Mouse (Mus musculus): Measurements from ENCODE around the gene Mepe. TPM values are rescaled to one million over a fixed set of nuclear protein-coding genes. Genes with fewer than 3 reads are reported as not detected.

Gene Mepe
- polyA plus RNA-seq (2016; fragmentation: Nextera tagmentation; extraction: Ambion mirVana) = not detected in 2 replicates

GRCm38 (mm10) chr5:104325029-104325428 lies at the start of gene Mepe:
Gene Mepe (plus strand): TSS chr5:104325329.
- no peak within 1 kb of the TSS for H3K4me3 ChIP-seq
- H3K4me1 ChIP-seq = no peaks in the 10 kb centered on the region
- no peak within 1 kb of the TSS for H3K27ac ChIP-seq
- DNase-seq (ENCODE audit: extremely low spot score, low spot score) = no peak
- no peaks in the 10 kb centered on the region for H3K9me3 ChIP-seq
- no peaks in the 10 kb centered on the region for H3K27me3 ChIP-seq (ENCODE audit: poor library complexity, severe bottlenecking)
- no peaks in the 10 kb centered on the region for H3K36me3 ChIP-seq (replicated peaks)
- 90% methylated on average over 6 of the region's 6 CpGs for whole genome bisulfite sequencing

GRCm38 (mm10) chr5:104294201-104294600 lies 30.9 kb upstream of the Mepe start:
- Histone ChIP-seq H3K9me3 (no peaks in the 10 kb centered on the region), H3K27ac (no peak overlapping the region), H3K27me3 (ENCODE audit: poor library complexity, severe bottlenecking) (no peaks in the 10 kb centered on the region), H3K4me1 (no peaks in the 10 kb centered on the region; the same call in 1 of the 2 replicates), H3K4me3 (no peak overlapping the region), H3K36me3 (replicated peaks) (no peaks in the 10 kb centered on the region)
- 77% methylated on average over 6 of the region's 6 CpGs for WGBS
- no peak for DNase-seq (ENCODE audit: extremely low spot score, low spot score)

- Histone ChIP-seq H3K27ac (no peak within 1 kb of the TSS), H3K9me3 (no peaks in the 10 kb centered on the region), H3K36me3 (replicated peaks) (no peaks in the 10 kb centered on the region), H3K4me1 (no peaks in the 10 kb centered on the region), H3K27me3 (ENCODE audit: poor library complexity, severe bottlenecking) (no peaks in the 10 kb centered on the region), H3K4me3 (no peak within 1 kb of the TSS)
- DNase-seq (ENCODE audit: extremely low spot score, low spot score) = no peak
- 82% methylated on average over 6 of the region's 6 CpGs for WGBS
Measured at GRCm38 (mm10) chr5:104298994-104299393, 26.1 kb upstream of the Mepe start, which contains the start of gene Ibsp. Gene Ibsp (plus strand): TSS chr5:104299171.

GRCm38 (mm10) chr5:104314073-104314472 lies 11.1 kb upstream of the Mepe start:
- DNase-seq (ENCODE audit: extremely low spot score, low spot score) = no peak
- Histone ChIP-seq H3K9me3 (no peaks in the 10 kb centered on the region), H3K27ac (no peak overlapping the region), H3K4me1 (no peaks in the 10 kb centered on the region), H3K36me3 (replicated peaks) (no peaks in the 10 kb centered on the region), H3K27me3 (ENCODE audit: poor library complexity, severe bottlenecking) (no peaks in the 10 kb centered on the region), H3K4me3 (no peak overlapping the region)
- WGBS = 75% methylated on average over 1 of the region's 1 CpGs

GRCm38 (mm10) chr5:104326884-104327283 lies 1.8 kb downstream of the Mepe start:
- DNase-seq (ENCODE audit: extremely low spot score, low spot score) = no peak
- no peak overlapping the region for H3K27ac ChIP-seq
- no peaks in the 10 kb centered on the region for H3K4me1 ChIP-seq
- H3K4me3 ChIP-seq = no peak overlapping the region
- no peaks in the 10 kb centered on the region for H3K36me3 ChIP-seq (replicated peaks)
- H3K27me3 ChIP-seq (ENCODE audit: poor library complexity, severe bottlenecking) = no peaks in the 10 kb centered on the region
- 84% methylated on average over 4 of the region's 4 CpGs for WGBS
- no peaks in the 10 kb centered on the region for H3K9me3 ChIP-seq

GRCm38 (mm10) chr5:104327389-104327788 lies 2.3 kb downstream of the Mepe start:
- H3K36me3 ChIP-seq (replicated peaks) = no peaks in the 10 kb centered on the region
- no peaks in the 10 kb centered on the region for H3K27me3 ChIP-seq (ENCODE audit: poor library complexity, severe bottlenecking)
- DNase-seq (ENCODE audit: extremely low spot score, low spot score) = no peak
- 86% methylated on average over 8 of the region's 8 CpGs for WGBS
- no peaks in the 10 kb centered on the region for H3K4me1 ChIP-seq
- no peak overlapping the region for H3K4me3 ChIP-seq
- no peak overlapping the region for H3K27ac ChIP-seq
- H3K9me3 ChIP-seq = no peaks in the 10 kb centered on the region

GRCm38 (mm10) chr5:104327876-104328275 lies 2.7 kb downstream of the Mepe start:
- no peaks in the 10 kb centered on the region for H3K9me3 ChIP-seq
- DNase-seq (ENCODE audit: extremely low spot score, low spot score) = no peak
- no peak overlapping the region for H3K27ac ChIP-seq
- no peak overlapping the region for H3K4me3 ChIP-seq
- H3K4me1 ChIP-seq = no peaks in the 10 kb centered on the region
- no peaks in the 10 kb centered on the region for H3K27me3 ChIP-seq (ENCODE audit: poor library complexity, severe bottlenecking)
- no peaks in the 10 kb centered on the region for H3K36me3 ChIP-seq (replicated peaks)

GRCm38 (mm10) chr5:104328317-104328850 lies 3.3 kb downstream of the Mepe start:
- no peaks in the 10 kb centered on the region for H3K9me3 ChIP-seq
- H3K36me3 ChIP-seq (replicated peaks) = no peaks in the 10 kb centered on the region
- no peak overlapping the region for H3K4me3 ChIP-seq
- no peaks in the 10 kb centered on the region for H3K4me1 ChIP-seq
- no peak for DNase-seq (ENCODE audit: extremely low spot score, low spot score)
- 81% methylated on average over 4 of the region's 4 CpGs for WGBS
- H3K27ac ChIP-seq = no peak overlapping the region
- no peaks in the 10 kb centered on the region for H3K27me3 ChIP-seq (ENCODE audit: poor library complexity, severe bottlenecking)

- no peaks in the 10 kb centered on the region for H3K27me3 ChIP-seq (ENCODE audit: poor library complexity, severe bottlenecking)
- WGBS = 86% methylated on average over 5 of the region's 5 CpGs
- no peak overlapping the region for H3K4me3 ChIP-seq
- H3K9me3 ChIP-seq = no peaks in the 10 kb centered on the region
- H3K36me3 ChIP-seq (replicated peaks) = no peaks in the 10 kb centered on the region
- H3K27ac ChIP-seq = no peak overlapping the region
- DNase-seq (ENCODE audit: extremely low spot score, low spot score) = no peak
- H3K4me1 ChIP-seq = no peaks in the 10 kb centered on the region
Measured at GRCm38 (mm10) chr5:104329381-104329780, 4.3 kb downstream of the Mepe start.

GRCm38 (mm10) chr5:104330088-104330487 lies 5.0 kb downstream of the Mepe start:
- Histone ChIP-seq H3K27ac (no peak overlapping the region), H3K4me3 (no peak overlapping the region), H3K27me3 (ENCODE audit: poor library complexity, severe bottlenecking) (no peaks in the 10 kb centered on the region), H3K36me3 (replicated peaks) (no peaks in the 10 kb centered on the region), H3K9me3 (no peaks in the 10 kb centered on the region), H3K4me1 (no peaks in the 10 kb centered on the region)
- 85% methylated on average over 5 of the region's 5 CpGs for WGBS
- DNase-seq (ENCODE audit: extremely low spot score, low spot score) = no peak

GRCm38 (mm10) chr5:104332296-104332695 lies 7.2 kb downstream of the Mepe start:
- H3K9me3 ChIP-seq = no peaks in the 10 kb centered on the region
- no peaks in the 10 kb centered on the region for H3K27me3 ChIP-seq (ENCODE audit: poor library complexity, severe bottlenecking)
- no peaks in the 10 kb centered on the region for H3K4me1 ChIP-seq
- no peak overlapping the region for H3K27ac ChIP-seq
- WGBS = 79% methylated on average over 3 of the region's 3 CpGs
- no peak for DNase-seq (ENCODE audit: extremely low spot score, low spot score)
- H3K4me3 ChIP-seq = no peak overlapping the region
- no peaks in the 10 kb centered on the region for H3K36me3 ChIP-seq (replicated peaks)

GRCm38 (mm10) chr5:104333231-104333640 lies 8.1 kb downstream of the Mepe start:
- Histone ChIP-seq H3K36me3 (replicated peaks) (no peaks in the 10 kb centered on the region), H3K4me3 (no peak overlapping the region), H3K27ac (no peak overlapping the region), H3K27me3 (ENCODE audit: poor library complexity, severe bottlenecking) (peaks cover 4% of the 10 kb centered on the region; the same call in 1 of the 2 replicates), H3K4me1 (no peaks in the 10 kb centered on the region), H3K9me3 (no peaks in the 10 kb centered on the region)
- DNase-seq (ENCODE audit: extremely low spot score, low spot score) = peak; percentile 43
- 56% methylated on average over 7 of the region's 7 CpGs for WGBS

- Histone ChIP-seq H3K27ac (no peak overlapping the region), H3K4me3 (no peak overlapping the region), H3K4me1 (no peaks in the 10 kb centered on the region), H3K27me3 (ENCODE audit: poor library complexity, severe bottlenecking) (peaks cover 4% of the 10 kb centered on the region; the same call in 1 of the 2 replicates), H3K36me3 (replicated peaks) (no peaks in the 10 kb centered on the region), H3K9me3 (no peaks in the 10 kb centered on the region)
- no peak for DNase-seq (ENCODE audit: extremely low spot score, low spot score)
- WGBS = 83% methylated on average over 6 of the region's 6 CpGs
Measured at GRCm38 (mm10) chr5:104333643-104334042, 8.5 kb downstream of the Mepe start.

GRCm38 (mm10) chr5:104334516-104334915 lies 9.4 kb downstream of the Mepe start:
- no peaks in the 10 kb centered on the region for H3K4me1 ChIP-seq
- H3K4me3 ChIP-seq = no peak overlapping the region
- peaks cover 11% of the 10 kb centered on the region; the same call in 1 of the 2 replicates for H3K27me3 ChIP-seq (ENCODE audit: poor library complexity, severe bottlenecking)
- WGBS = 90% methylated on average over 14 of the region's 14 CpGs
- no peaks in the 10 kb centered on the region for H3K9me3 ChIP-seq
- no peaks in the 10 kb centered on the region for H3K36me3 ChIP-seq (replicated peaks)
- no peak overlapping the region for H3K27ac ChIP-seq
- DNase-seq (ENCODE audit: extremely low spot score, low spot score) = no peak
